Mouse (Mus musculus) MEL (cell line): ENCODE data around the gene Nolc1.

ENCODE experiments used
- MYC ChIP-seq: IDR thresholded peaks from 2 replicates; pipeline ENCODE4 v1.6.1; 2011; ENCODE audit warnings: low read depth, mild to moderate bottlenecking, low read length, improper control_type of control experiment, moderate library complexity
- POLR2A ChIP-seq, 2 experiments: IDR thresholded peaks; 2 replicates each; pipeline ENCODE4 v1.6.1; 2011 to 2012; ENCODE audit warnings: low read length in 2 of 2, mild to moderate bottlenecking in 2 of 2, control low read depth in 1 of 2, improper control_type of control experiment in 1 of 2, low read depth in 1 of 2, moderate library complexity in 1 of 2; ENCODE audit not compliant: control insufficient read depth in 1 of 2, insufficient read depth in 1 of 2, poor library complexity in 1 of 2
- USF2 ChIP-seq, 2 experiments: IDR thresholded peaks; 2 replicates each; pipeline ENCODE4 v1.6.1; 2011 to 2012; ENCODE audit warnings: improper control_type of control experiment in 2 of 2, low read length in 2 of 2, borderline replicate concordance in 1 of 2, inconsistent platforms in 1 of 2, low read depth in 1 of 2, mild to moderate bottlenecking in 1 of 2; ENCODE audit not compliant: insufficient read depth in 1 of 2

DNA sequence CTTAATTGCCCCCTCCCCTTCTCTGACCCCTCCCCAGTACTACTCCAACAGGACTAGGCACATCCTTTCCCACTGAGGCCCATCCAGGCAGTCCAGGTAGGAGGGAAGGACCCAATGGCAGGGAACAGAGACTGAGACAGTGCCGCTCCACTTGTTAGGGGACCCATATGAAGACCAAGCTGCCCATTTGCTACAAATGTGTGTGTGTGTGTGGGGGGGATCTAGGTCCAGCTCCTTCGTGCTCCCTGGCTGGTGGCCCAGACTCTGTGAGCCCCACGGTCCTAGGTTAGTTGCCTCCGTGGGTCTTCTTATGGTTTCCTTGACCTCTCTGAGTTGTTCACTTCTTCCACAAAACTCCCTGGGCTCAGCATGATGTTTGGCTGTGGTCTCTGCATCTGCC lies 50.6 kb downstream of the Nolc1 start:
- no peak for TF ChIP-seq USF2 (IDR thresholded peaks at IDR 0.05; ENCODE audit: borderline replicate concordance in 1 of 2, insufficient read depth in 1 of 2, low read depth in 1 of 2, low read length in 2 of 2)
- TF ChIP-seq POLR2A (IDR thresholded peaks at IDR 0.05; ENCODE audit: control insufficient read depth in 1 of 2, insufficient read depth in 1 of 2, low read depth in 1 of 2, low read length in 2 of 2, poor library complexity in 1 of 2) = no peak
- TF ChIP-seq MYC = no peak
